Mouse (Mus musculus): ENCODE measurements around the gene Cobl. TPM values are rescaled to one million over a fixed set of nuclear protein-coding genes. Genes with fewer than 3 reads are reported as not detected.

Cobl gene
- polyA plus RNA-seq, 1 experiment from 2014 or later = 7.6 TPM

DNA sequence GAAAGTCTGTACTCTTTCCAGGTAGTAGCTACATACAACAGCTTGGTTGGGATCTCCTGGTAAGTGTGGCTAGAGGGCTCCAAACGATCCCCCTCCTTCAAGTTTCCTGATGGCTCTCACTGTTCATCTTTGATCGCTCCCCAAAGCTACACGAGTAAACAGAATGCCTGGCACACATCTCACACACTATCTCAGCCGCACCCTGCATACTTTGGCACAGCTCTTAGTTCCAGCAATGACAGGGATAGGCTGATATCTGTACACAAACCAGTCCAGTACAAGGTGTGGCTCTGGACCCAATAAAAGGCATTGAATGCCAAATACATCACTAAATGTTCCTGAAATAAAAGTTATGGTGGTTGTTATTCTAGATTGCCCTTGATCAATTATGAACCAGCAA lies 55.3 kb downstream of the Cobl start:
- Histone ChIP-seq H3K36me3 (ENCODE audit: insufficient read depth, low read length) (no peaks in the 10 kb centered on the region), H3K9me3 (ENCODE audit: low read length) (no peaks in the 10 kb centered on the region), H3K27me3 (ENCODE audit: insufficient read depth, low read length) (no peaks in the 10 kb centered on the region), H3K4me2 (replicated peaks; ENCODE audit: low read depth, low read length) (no peak overlapping the region), H3K4me3 (ENCODE audit: low read length) (no peak overlapping the region), H3K4me1 (ENCODE audit: insufficient read depth, low read length) (no peaks in the 10 kb centered on the region), H3K27ac (ENCODE audit: low read length) (no peak overlapping the region), H3K9ac (replicated peaks; ENCODE audit: low read length) (no peak overlapping the region)
- 82% methylated on average over 4 of the region's 4 CpGs for WGBS
- no peak for ATAC-seq (ENCODE audit: low FRiP score, low TSS enrichment)

DNA sequence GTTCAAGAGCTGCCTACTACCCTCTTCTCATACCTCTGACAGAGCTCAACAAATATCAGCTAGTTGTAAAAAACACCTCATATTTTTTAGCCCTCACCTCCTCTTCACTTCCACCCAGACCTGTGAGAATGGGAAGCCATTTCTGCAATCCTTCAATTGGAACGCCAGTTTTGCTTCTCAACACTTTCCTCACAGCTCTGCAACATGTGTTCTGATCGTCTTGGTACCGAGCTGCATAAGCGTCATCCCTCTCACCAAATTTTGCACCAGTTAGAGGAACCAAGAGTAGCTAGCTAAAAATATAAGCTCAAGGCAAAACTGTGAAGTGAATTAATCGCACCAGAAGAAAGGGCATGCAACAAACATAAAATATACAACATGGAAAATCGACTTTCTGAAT lies 56.9 kb downstream of the Cobl start:
- H3K27me3 ChIP-seq (ENCODE audit: insufficient read depth, low read length) = no peaks in the 10 kb centered on the region
- H3K27ac ChIP-seq (ENCODE audit: low read length) = no peak overlapping the region
- H3K4me2 ChIP-seq (replicated peaks; ENCODE audit: low read depth, low read length) = no peak overlapping the region
- no peak for ATAC-seq (ENCODE audit: low FRiP score, low TSS enrichment)
- H3K9me3 ChIP-seq (ENCODE audit: low read length) = no peaks in the 10 kb centered on the region
- no peak overlapping the region for H3K9ac ChIP-seq (replicated peaks; ENCODE audit: low read length)
- no peaks in the 10 kb centered on the region for H3K4me1 ChIP-seq (ENCODE audit: insufficient read depth, low read length)
- 89% methylated on average over 6 of the region's 6 CpGs for WGBS
- H3K36me3 ChIP-seq (ENCODE audit: insufficient read depth, low read length) = no peaks in the 10 kb centered on the region
- no peak overlapping the region for H3K4me3 ChIP-seq (ENCODE audit: low read length)

DNA sequence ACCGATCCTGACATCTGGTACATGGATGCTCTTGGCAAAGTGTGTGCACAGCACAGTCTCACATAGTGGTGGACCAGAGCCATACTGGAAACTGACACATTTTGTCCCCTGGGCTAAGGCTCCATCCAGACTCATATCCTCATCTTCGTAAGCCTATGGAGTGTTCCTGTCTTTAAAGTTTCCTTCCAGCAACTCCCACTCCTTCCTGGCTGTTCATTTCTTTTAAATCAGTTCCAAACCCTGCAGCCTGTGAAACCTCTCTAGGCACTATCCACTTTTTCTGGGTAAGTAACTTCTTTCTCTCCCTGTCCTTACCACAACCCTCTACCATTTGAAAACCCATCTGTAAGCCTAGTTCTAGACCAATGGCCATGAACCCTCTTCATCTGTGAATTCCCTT lies 64.9 kb downstream of the Cobl start:
- no peak overlapping the region for H3K4me2 ChIP-seq (replicated peaks; ENCODE audit: low read depth, low read length)

DNA sequence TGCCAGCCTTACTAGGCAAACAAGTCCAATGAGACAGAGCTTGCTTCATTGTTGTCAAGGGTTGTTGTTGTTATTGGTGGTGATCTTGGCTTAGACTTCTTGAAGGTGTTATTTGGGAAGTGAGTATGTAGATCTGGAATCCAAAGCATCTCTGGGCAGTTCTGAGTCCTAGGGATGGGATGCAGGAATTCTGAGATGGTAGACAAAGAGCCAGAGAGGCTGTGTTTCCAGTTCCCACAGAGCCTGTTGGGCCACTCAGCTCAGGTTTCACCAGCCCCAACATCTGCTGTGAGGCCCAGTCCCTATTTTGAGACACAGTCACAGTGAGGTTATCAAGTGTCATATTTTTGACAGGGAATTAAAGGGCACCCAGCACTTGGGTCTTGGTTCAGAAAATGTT lies 68.6 kb downstream of the Cobl start:
- Histone ChIP-seq H3K4me1 (ENCODE audit: insufficient read depth, low read length) (no peaks in the 10 kb centered on the region), H3K4me3 (ENCODE audit: low read length) (no peak overlapping the region), H3K9me3 (ENCODE audit: low read length) (no peaks in the 10 kb centered on the region), H3K27ac (ENCODE audit: low read length) (no peak overlapping the region), H3K27me3 (ENCODE audit: insufficient read depth, low read length) (no peaks in the 10 kb centered on the region), H3K4me2 (replicated peaks; ENCODE audit: low read depth, low read length) (no peak overlapping the region), H3K36me3 (ENCODE audit: insufficient read depth, low read length) (no peaks in the 10 kb centered on the region), H3K9ac (replicated peaks; ENCODE audit: low read length) (no peak overlapping the region)
- no peak for ATAC-seq (ENCODE audit: low FRiP score, low TSS enrichment)

More for the DNA sequence above, 64.9 kb downstream of the Cobl start:
- 89% methylated on average over 2 of the region's 2 CpGs for WGBS
- H3K9me3 ChIP-seq (ENCODE audit: low read length) = no peaks in the 10 kb centered on the region
- H3K27me3 ChIP-seq (ENCODE audit: insufficient read depth, low read length) = no peaks in the 10 kb centered on the region
- no peak for ATAC-seq (ENCODE audit: low FRiP score, low TSS enrichment)
- H3K9ac ChIP-seq (replicated peaks; ENCODE audit: low read length) = no peak overlapping the region
- H3K27ac ChIP-seq (ENCODE audit: low read length) = no peak overlapping the region
- no peaks in the 10 kb centered on the region for H3K4me1 ChIP-seq (ENCODE audit: insufficient read depth, low read length)
- no peak overlapping the region for H3K4me3 ChIP-seq (ENCODE audit: low read length)
- no peaks in the 10 kb centered on the region for H3K36me3 ChIP-seq (ENCODE audit: insufficient read depth, low read length)

DNA sequence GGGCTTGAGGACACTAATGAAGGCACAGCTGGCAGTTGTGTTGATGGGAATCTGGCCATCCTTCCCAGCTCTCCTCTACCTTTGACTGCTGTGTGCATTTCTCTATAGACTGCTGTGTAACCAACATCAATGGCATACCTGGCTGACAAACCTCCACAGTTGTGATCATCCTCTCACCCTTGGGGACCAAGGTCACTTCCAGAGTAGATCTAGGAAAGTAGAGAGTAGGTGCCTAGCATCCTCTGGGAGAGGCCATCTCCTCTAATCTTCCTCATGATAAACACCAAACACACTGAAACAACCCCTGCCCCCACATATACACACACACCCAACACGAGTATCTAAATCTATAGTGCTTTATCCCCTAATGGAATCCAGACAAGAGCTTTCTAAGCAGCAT lies 70.1 kb downstream of the Cobl start:
- no peaks in the 10 kb centered on the region for H3K36me3 ChIP-seq (ENCODE audit: insufficient read depth, low read length)
- H3K27me3 ChIP-seq (ENCODE audit: insufficient read depth, low read length) = no peaks in the 10 kb centered on the region
- H3K4me1 ChIP-seq (ENCODE audit: insufficient read depth, low read length) = no peaks in the 10 kb centered on the region
- no peak for ATAC-seq (ENCODE audit: low FRiP score, low TSS enrichment)
- H3K4me2 ChIP-seq (replicated peaks; ENCODE audit: low read depth, low read length) = no peak overlapping the region
- 61% methylated on average over 1 of the region's 1 CpGs for WGBS
- no peak overlapping the region for H3K4me3 ChIP-seq (ENCODE audit: low read length)
- H3K9ac ChIP-seq (replicated peaks; ENCODE audit: low read length) = no peak overlapping the region
- H3K27ac ChIP-seq (ENCODE audit: low read length) = no peak overlapping the region
- H3K9me3 ChIP-seq (ENCODE audit: low read length) = no peaks in the 10 kb centered on the region

DNA sequence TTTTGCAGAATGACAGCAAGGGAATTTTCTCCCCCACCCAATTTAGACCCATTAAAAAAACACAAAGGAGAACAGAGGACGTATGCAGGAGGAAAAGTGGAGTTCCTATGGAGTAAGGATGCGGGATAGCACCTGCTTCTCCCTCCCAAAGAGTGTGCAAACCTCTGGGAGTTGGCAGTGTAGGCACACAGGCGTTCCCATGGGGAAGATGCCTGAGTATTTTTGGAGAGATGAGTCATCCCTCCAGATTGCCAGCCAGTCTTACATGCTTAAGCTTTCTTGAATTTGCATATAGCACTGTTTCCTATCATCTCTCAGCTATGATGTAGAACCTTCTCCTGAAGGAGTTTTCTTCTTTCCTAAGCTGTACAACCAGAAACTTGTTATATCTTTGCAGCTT lies 70.6 kb downstream of the Cobl start:
- Histone ChIP-seq H3K4me2 (replicated peaks; ENCODE audit: low read depth, low read length) (no peak overlapping the region), H3K9me3 (ENCODE audit: low read length) (no peaks in the 10 kb centered on the region), H3K4me3 (ENCODE audit: low read length) (no peak overlapping the region), H3K4me1 (ENCODE audit: insufficient read depth, low read length) (no peaks in the 10 kb centered on the region), H3K9ac (replicated peaks; ENCODE audit: low read length) (no peak overlapping the region), H3K36me3 (ENCODE audit: insufficient read depth, low read length) (no peaks in the 10 kb centered on the region), H3K27ac (ENCODE audit: low read length) (no peak overlapping the region), H3K27me3 (ENCODE audit: insufficient read depth, low read length) (no peaks in the 10 kb centered on the region)
- WGBS = 70% methylated on average over 3 of the region's 3 CpGs
- no peak for ATAC-seq (ENCODE audit: low FRiP score, low TSS enrichment)

DNA sequence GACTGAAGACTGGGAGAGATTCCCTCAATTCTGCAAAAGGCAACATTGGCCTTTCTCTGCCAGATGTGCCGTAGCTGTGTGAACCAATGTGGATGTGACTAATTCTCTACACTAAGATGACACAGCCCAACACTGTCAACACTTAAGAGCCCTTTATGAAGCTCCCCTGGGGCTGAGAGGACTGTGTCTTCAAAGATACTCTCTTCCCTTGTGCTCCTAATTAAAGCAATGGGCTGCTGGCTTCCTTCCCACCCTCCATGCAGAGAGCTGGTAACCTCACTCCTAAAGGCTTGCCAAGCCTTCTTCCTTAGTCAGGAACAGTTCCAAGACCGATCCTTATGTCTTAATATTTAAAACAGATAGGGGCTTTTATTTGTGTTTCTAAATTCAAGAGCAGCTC lies 79.9 kb downstream of the Cobl start:
- Histone ChIP-seq H3K9ac (replicated peaks; ENCODE audit: low read length) (no peak overlapping the region), H3K4me2 (replicated peaks; ENCODE audit: low read depth, low read length) (no peak overlapping the region), H3K4me1 (ENCODE audit: insufficient read depth, low read length) (no peaks in the 10 kb centered on the region), H3K27ac (ENCODE audit: low read length) (no peak overlapping the region), H3K9me3 (ENCODE audit: low read length) (no peaks in the 10 kb centered on the region), H3K4me3 (ENCODE audit: low read length) (no peak overlapping the region), H3K27me3 (ENCODE audit: insufficient read depth, low read length) (no peaks in the 10 kb centered on the region), H3K36me3 (ENCODE audit: insufficient read depth, low read length) (no peaks in the 10 kb centered on the region)
- ATAC-seq (ENCODE audit: low FRiP score, low TSS enrichment) = no peak
- WGBS = 68% methylated on average over 2 of the region's 2 CpGs

DNA sequence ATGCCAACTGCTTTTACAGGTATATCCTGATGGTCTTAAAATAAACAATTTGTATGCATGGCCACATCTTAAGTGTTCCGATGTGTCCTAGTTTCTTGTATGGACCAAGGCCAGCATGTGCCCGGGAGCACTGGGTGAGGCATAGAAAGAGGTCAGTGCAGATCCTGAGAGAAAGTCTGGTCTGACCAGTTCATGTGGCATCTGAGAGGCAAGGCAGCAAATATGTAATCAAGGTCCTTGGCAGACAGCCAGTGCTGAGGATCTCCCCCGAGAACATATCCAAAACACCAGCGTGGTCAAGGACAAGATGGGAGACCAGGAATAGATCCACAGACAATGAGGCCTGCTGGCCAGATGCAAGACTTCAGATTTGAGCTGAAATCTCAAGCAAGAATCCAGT lies 81.8 kb downstream of the Cobl start:
- 73% methylated on average over 4 of the region's 4 CpGs for WGBS
- Histone ChIP-seq H3K27me3 (ENCODE audit: insufficient read depth, low read length) (no peaks in the 10 kb centered on the region), H3K4me1 (ENCODE audit: insufficient read depth, low read length) (no peaks in the 10 kb centered on the region), H3K4me3 (ENCODE audit: low read length) (no peak overlapping the region), H3K9ac (replicated peaks; ENCODE audit: low read length) (no peak overlapping the region), H3K9me3 (ENCODE audit: low read length) (no peaks in the 10 kb centered on the region), H3K4me2 (replicated peaks; ENCODE audit: low read depth, low read length) (no peak overlapping the region), H3K27ac (ENCODE audit: low read length) (no peak overlapping the region), H3K36me3 (ENCODE audit: insufficient read depth, low read length) (no peaks in the 10 kb centered on the region)
- no peak for ATAC-seq (ENCODE audit: low FRiP score, low TSS enrichment)

DNA sequence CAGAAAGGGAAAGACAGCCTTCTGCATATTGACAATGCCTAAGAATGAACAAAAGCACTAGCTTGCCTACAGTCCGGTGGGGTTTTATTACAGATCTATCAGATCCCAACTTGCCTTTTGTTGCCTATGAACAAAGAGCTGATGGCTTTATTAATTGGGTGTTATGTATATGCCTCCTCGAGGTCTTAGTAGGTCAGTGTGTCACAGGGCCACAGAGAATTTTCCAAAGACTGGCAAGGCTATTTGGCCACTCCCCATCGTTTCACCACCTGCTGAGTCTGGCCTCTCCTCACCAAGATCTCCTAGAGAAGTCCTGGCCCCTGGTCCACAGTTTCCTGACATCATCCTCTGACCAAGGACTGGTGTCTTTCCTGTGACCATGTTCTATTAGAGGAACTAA lies 83.7 kb downstream of the Cobl start:
- Histone ChIP-seq H3K36me3 (ENCODE audit: insufficient read depth, low read length) (no peaks in the 10 kb centered on the region), H3K4me2 (replicated peaks; ENCODE audit: low read depth, low read length) (no peak overlapping the region), H3K27ac (ENCODE audit: low read length) (no peak overlapping the region), H3K9me3 (ENCODE audit: low read length) (no peaks in the 10 kb centered on the region), H3K4me1 (ENCODE audit: insufficient read depth, low read length) (no peaks in the 10 kb centered on the region), H3K27me3 (ENCODE audit: insufficient read depth, low read length) (no peaks in the 10 kb centered on the region), H3K9ac (replicated peaks; ENCODE audit: low read length) (no peak overlapping the region), H3K4me3 (ENCODE audit: low read length) (no peak overlapping the region)
- 73% methylated on average over 3 of the region's 3 CpGs for WGBS
- ATAC-seq (ENCODE audit: low FRiP score, low TSS enrichment) = no peak

DNA sequence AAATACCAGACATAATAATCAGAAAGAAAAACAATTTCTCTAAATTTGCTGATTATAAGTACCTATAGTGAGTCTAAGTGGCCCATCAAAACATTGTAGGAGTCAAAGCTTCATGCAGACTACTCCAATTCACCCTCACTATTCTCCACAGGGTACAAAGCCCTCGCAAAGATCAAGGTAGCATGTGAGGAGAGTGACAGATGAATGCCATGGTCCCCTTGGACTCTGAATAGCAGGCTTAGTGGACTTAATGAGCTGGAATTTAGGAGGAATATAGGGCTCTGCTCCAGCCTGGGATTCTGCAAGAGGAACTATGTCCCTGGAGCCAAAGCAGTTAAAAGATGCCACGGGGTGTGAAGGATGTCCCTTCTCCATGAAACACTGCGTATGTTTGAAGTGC lies 88.1 kb downstream of the Cobl start:
- no peaks in the 10 kb centered on the region for H3K36me3 ChIP-seq (ENCODE audit: insufficient read depth, low read length)
- no peak for ATAC-seq (ENCODE audit: low FRiP score, low TSS enrichment)
- 81% methylated on average over 3 of the region's 3 CpGs for WGBS

More for the DNA sequence above, 88.1 kb downstream of the Cobl start:
- Histone ChIP-seq H3K9ac (replicated peaks; ENCODE audit: low read length) (no peak overlapping the region), H3K4me1 (ENCODE audit: insufficient read depth, low read length) (no peaks in the 10 kb centered on the region), H3K9me3 (ENCODE audit: low read length) (no peaks in the 10 kb centered on the region), H3K4me3 (ENCODE audit: low read length) (no peak overlapping the region), H3K4me2 (replicated peaks; ENCODE audit: low read depth, low read length) (no peak overlapping the region), H3K27me3 (ENCODE audit: insufficient read depth, low read length) (no peaks in the 10 kb centered on the region), H3K27ac (ENCODE audit: low read length) (no peak overlapping the region)
